Mouse (Mus musculus) left cerebral cortex, adult 2 months (tissue): ENCODE data around the gene Rcan2. TPM values are rescaled to one million over a fixed set of nuclear protein-coding genes. Genes with fewer than 3 reads are reported as not detected.
A peak's percentile ranks its signal among the peaks of the same experiment; 100 is the strongest.

Experiments
- DNase-seq, 2 experiments: peaks; one replicate each; pipeline ENCODE4 v3.0.0; 2021 to 2022; ENCODE audit warnings: low spot score in 2 of 2, mixed read lengths in 1 of 2; ENCODE audit errors: extremely low spot score in 1 of 2
- H3K27ac ChIP-seq: fragments of 200-600 bp; 2 replicates; pipeline ENCODE4 v1.8.1; 2022
- H3K4me3 ChIP-seq: fragments of 200-600 bp; 2 replicates; pipeline ENCODE4 v1.8.1; 2022
- CTCF ChIP-seq: fragments of 200-600 bp; IDR thresholded peaks from 2 replicates; pipeline ENCODE4 v1.8.1; 2022; ENCODE audit warnings: antibody characterized with exemption, mild to moderate bottlenecking, moderate library complexity
- intact Hi-C: fragments of 180-260 bp; cut with DNase I; formaldehyde crosslinking; loops from one replicate; pipeline ENCODE4 v1.15.1; 2025
- total RNA-seq, 2 experiments: library from RNA; stranded (reverse); gene quantifications; 2 replicates each; pipeline ENCODE4 v1.2.3; 2021

Gene Rcan2
- total RNA-seq, 2 experiments from 2014 or later: 176 to 182 TPM

- no peak for TF ChIP-seq CTCF
Observed at GRCm38 (mm10) chr17:43827261-43827660, 26.1 kb downstream of the Rcan2 start.

DNA sequence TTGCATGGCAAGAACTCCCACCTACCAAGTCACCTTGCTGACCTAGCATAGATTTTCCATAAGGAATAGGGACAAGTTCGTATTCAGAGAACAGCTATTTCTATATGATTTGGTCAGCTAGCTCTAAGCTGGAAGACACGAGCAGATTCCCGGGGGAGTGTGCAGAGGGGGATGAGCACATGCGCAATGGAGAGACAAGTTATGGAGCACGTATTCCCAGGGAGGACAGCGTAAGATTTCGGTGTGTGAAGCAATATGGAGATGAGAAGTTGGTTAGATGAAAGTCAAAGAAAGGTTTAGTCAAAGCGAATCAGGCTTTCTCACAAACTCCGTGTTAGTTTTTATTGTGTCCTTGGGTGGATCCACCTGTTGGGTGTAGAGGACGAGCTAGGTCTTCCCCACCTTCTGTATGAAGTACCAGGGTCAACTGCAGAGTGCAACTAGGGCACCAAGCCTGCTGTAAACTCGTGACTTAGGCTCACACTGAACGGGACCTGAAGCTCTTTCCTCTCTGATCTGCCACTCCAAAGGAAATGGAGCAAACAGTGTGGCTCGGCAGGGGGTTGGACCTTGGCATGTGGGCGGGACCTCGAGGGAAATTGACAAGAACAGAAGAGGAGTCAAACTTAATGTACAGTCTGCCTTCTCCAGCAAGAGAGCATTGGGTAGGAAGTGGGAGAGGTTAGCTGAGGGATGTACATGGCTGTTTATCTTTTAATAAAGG, 31.4 kb downstream of the Rcan2 start:
- DNase-seq: no peak
- H3K4me3 ChIP-seq: no peak overlapping the region
- intact Hi-C loops: no loop called here
- H3K27ac ChIP-seq: no peak overlapping the region
- no peak for TF ChIP-seq CTCF

More at GRCm38 (mm10) chr17:43827261-43827660, 26.1 kb downstream of the Rcan2 start:
- Histone ChIP-seq H3K4me3 (no peak overlapping the region), H3K27ac (no peak overlapping the region)
- no peak for DNase-seq
- intact Hi-C loops: no loop called here

- Histone ChIP-seq H3K4me3 (no peak overlapping the region), H3K27ac (no peak overlapping the region)
- no peak for TF ChIP-seq CTCF
- DNase-seq: no peak
- intact Hi-C loops: no loop called here
Observed at GRCm38 (mm10) chr17:43840208-43840607, 39.1 kb downstream of the Rcan2 start.

DNA sequence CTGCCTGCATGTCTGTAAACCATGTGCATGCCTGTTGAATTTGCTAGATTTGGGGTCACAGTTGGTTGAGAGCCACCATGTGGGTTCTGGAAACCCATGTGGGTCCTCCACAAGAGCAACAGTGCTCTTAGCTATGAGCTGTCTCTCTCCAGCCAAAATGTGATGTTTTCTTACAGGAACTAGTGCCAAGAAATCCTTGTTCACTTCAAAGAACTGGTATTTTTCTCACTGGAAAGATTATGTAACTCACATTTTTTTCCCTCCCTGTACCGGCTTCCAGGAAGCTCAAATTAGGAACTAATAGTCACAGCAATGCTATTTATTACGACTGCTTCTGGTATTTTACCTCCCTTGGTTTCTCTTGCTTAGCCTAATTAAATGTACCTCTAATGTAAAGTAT, 45.6 kb downstream of the Rcan2 start:
- no peak for DNase-seq
- H3K27ac ChIP-seq: no peak overlapping the region
- intact Hi-C loops: no loop called here

DNA sequence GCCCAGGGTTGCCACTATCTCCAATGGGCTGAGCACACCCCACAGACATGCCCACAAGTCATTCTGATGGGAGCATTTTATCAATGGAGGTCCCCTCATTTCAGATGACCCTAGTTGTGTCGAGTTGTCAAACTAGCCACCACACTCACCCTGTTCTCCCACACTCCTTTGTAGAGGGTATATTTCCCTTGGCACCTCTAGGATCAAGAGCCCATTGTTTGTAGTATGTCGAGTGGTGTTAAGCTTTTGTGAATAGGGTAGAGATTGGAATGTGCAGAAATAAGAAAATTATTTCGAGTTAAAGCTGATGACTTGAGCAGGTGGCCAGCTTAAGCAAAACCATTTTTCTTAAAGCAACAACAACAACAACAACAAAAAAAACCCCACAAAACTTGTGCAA, 47.8 kb downstream of the Rcan2 start:
- no peak overlapping the region for H3K27ac ChIP-seq
- no peak for TF ChIP-seq CTCF
- no peak overlapping the region for H3K4me3 ChIP-seq
- no peak for DNase-seq
- intact Hi-C loops: no loop called here

More for the DNA sequence above, 45.6 kb downstream of the Rcan2 start:
- no peak overlapping the region for H3K4me3 ChIP-seq
- no peak for TF ChIP-seq CTCF

GRCm38 (mm10) chr17:43855132-43855531, 54.0 kb downstream of the Rcan2 start:
- no peak for TF ChIP-seq CTCF
- no peak for DNase-seq
- no peak overlapping the region for H3K4me3 ChIP-seq
- H3K27ac ChIP-seq: no peak overlapping the region
- intact Hi-C loops: no loop called here

DNA sequence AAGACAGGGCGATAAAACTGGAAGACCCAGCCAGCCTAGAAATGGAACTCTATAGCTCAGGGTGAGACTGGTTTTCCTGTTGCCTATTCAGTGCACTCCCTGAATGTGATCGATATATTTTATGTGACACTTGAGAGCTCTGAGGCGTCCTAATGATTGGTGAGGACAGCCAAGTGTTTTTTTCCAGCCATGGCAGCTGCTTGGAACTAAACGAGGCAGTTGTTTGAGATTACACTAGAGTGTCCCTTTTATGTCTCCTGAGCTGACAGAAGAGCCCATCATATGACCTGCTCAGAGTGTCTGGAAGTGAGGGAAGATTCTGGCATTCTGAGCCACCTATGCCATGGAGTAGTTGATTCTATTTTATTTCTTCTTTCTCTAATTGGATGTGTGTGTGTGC, 54.9 kb downstream of the Rcan2 start:
- intact Hi-C loops: no loop called here
- DNase-seq: no peak
- Histone ChIP-seq H3K4me3 (no peak overlapping the region), H3K27ac (no peak overlapping the region)
- no peak for TF ChIP-seq CTCF

DNA sequence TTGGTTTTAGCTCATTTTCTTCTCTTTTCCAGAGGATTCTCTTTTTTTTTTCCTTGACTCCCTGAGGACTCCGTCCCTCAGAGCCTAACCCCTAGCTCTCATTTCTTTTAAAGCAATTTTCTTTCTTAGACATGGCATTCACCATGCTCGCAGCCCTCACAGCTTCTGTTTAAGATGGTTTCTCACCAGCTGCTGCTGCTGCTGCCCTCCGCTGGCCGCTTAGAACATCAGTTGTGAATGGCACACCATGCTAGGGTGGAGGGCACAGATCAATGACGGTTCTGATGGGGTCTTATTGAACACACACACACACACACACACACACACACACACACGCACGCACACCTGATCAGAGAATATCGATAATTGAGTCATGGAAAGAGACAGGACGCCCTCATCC, 67.7 kb downstream of the Rcan2 start:
- no peak overlapping the region for H3K4me3 ChIP-seq
- intact Hi-C loops: loop anchor here (1.0 to 2.0 kb wide), 2 partner anchors 68 to 170 kb away; partner anchors contain the start of gene Rcan2
- no peak for DNase-seq
- peak; percentile 12; the same call in 1 of the 2 replicates for TF ChIP-seq CTCF
- H3K27ac ChIP-seq: no peak overlapping the region

GRCm38 (mm10) chr17:43869677-43870076, 68.5 kb downstream of the Rcan2 start:
- H3K4me3 ChIP-seq: no peak overlapping the region
- peak; percentile 92 for TF ChIP-seq CTCF
- peak; percentile 78 to 87 for DNase-seq
- no peak overlapping the region for H3K27ac ChIP-seq
- intact Hi-C loops: loop anchor here (1.0 to 2.0 kb wide), 2 partner anchors 69 to 170 kb away; partner anchors contain the start of gene Rcan2

DNA sequence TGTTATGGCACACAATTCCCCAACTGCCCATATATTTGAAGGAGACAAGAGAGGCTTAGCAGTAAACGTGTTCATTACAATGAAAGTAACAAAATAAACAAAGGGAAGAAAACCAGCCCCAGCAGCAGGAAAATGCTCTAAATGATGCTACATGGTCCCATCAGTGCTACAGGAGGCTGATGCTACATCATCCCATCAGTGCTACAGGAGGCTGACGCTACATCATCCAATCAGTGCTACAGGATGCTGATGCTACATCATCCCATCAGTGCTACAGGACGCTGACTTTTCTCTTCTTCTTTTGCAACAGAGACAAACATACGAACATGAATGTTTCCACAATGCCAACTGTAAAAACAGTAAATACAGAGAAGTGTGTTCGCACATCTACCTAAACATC, 73.3 kb downstream of the Rcan2 start:
- H3K4me3 ChIP-seq: no peak overlapping the region
- intact Hi-C loops: no loop called here
- no peak for TF ChIP-seq CTCF
- no peak for DNase-seq
- H3K27ac ChIP-seq: no peak overlapping the region

DNA sequence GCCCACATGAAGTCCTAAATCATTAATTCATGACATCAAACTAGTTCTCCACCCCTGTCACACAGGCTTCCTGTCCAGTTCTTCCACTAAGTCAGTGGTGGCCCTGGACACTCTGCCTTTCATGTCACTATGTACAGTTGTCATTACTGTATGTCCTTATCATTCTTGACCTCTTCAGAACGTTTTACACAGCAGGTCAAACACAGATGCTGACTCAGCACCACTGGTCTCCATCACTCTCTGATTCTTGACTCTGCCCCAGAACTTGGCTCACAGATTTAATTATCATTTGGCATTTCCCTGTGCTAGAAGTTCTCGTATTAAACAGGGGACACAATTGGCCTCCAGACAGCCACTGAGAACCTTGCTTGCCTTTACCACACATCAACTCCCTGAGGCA, 76.3 kb downstream of the Rcan2 start:
- Histone ChIP-seq H3K4me3 (no peak overlapping the region), H3K27ac (no peak overlapping the region)
- intact Hi-C loops: no loop called here
- no peak for DNase-seq
- no peak for TF ChIP-seq CTCF

- intact Hi-C loops: loop anchor here (1.0 to 10.0 kb wide), 2 partner anchors 247 to 372 kb away; no protein-coding TSS in a partner anchor
- DNase-seq: no peak
- peak; percentile 73 for TF ChIP-seq CTCF
- no peak overlapping the region for H3K27ac ChIP-seq
- no peak overlapping the region for H3K4me3 ChIP-seq
Observed at GRCm38 (mm10) chr17:43883016-43883415, 81.9 kb downstream of the Rcan2 start.

DNA sequence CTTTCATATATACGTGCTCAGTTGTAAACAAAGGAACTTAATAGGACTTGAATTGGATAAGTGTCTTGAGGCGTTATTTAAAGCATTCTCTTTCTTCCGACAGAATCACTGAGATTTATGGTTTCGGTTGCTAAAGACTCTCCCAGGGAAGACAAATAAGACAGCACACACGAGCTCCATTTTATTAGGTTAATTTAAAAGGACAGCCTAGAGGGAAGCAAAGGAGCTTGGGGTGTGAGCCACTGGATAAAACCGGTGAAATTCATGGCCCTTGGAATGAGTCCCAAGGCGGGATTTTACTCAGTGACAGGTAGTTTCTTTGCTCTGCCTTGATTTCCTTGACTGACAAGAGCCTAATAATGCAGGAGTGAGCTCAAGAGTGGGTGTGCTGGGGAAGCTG, 85.1 kb downstream of the Rcan2 start:
- no peak for TF ChIP-seq CTCF
- H3K4me3 ChIP-seq: no peak overlapping the region
- DNase-seq: no peak
- intact Hi-C loops: loop anchor here (10.0 kb wide), 1 partner anchor 369 kb away; no protein-coding TSS in a partner anchor
- no peak overlapping the region for H3K27ac ChIP-seq
